Mouse (Mus musculus) left cerebral cortex, adult 6 months (tissue): ENCODE measurements around the gene Vmn1r127. TPM values are rescaled to one million over a fixed set of nuclear protein-coding genes. Genes with fewer than 3 reads are reported as not detected.

Experiments
- long read RNA-seq, 2 experiments: library from polyadenylated mRNA; unstranded; transcript quantifications; one replicate each; pipeline ENCODE4 v2.0.0; 2019 to 2020
- polyA plus RNA-seq: library from polyadenylated mRNA; unstranded; fragments of <200 nt; fragmentation: Nextera tagmentation; gene quantifications from 2 replicates; pipeline ENCODE4 v1.2.3, GENCODE M21; 2021

Vmn1r127 gene
- not detected in 2 replicates for polyA plus RNA-seq
- long read RNA-seq, experiment 1, result 0 reads
- long read RNA-seq, experiment 2, result 0 reads

GRCm38 (mm10) chr7:21319761-21320160 is at the start of gene Vmn1r127:
TSS of gene Vmn1r127 (minus strand) at chr7:21319861.

GRCm38 (mm10) chr7:21361191-21361590 is 41.5 kb upstream of the Vmn1r127 start, which contains the start of gene Vmn1r129:
TSS of gene Vmn1r129 (minus strand) at chr7:21361291.

GRCm38 (mm10) chr7:21349073-21349472 is 29.4 kb upstream of the Vmn1r127 start, which contains the start of gene Vmn1r128:
TSS of gene Vmn1r128 (plus strand) at chr7:21349373.

GRCm38 (mm10) chr7:21301367-21301766 is 18.3 kb downstream of the Vmn1r127 start, which contains the start of gene Vmn1r126:
TSS of gene Vmn1r126 (minus strand) at chr7:21301467.

GRCm38 (mm10) chr7:21271879-21272278 is 47.8 kb downstream of the Vmn1r127 start, which contains the start of gene Vmn1r125:
TSS of gene Vmn1r125 (plus strand) at chr7:21272179.

Other genes with a start within 250 kb of the Vmn1r127 start
- not detected in 2 replicates for gene Vmn1r121, start 221.3 kb downstream of the Vmn1r127 start, polyA plus RNA-seq
- gene Vmn1r122, start 185.7 kb downstream of the Vmn1r127 start, polyA plus RNA-seq, result not detected in 2 replicates
- gene Vmn1r123, start 157.7 kb downstream of the Vmn1r127 start, polyA plus RNA-seq, result not detected in 2 replicates
- not detected in 2 replicates for gene Gm5157, start 129.4 kb downstream of the Vmn1r127 start, polyA plus RNA-seq
- not detected in 2 replicates for gene Vmn1r124, start 59.2 kb downstream of the Vmn1r127 start, polyA plus RNA-seq
- not detected in 2 replicates for gene Vmn1r125, start 47.7 kb downstream of the Vmn1r127 start, polyA plus RNA-seq
- gene Vmn1r126, start 18.4 kb downstream of the Vmn1r127 start, polyA plus RNA-seq, result not detected in 2 replicates
- not detected in 2 replicates for gene Vmn1r128, start 29.5 kb upstream of the Vmn1r127 start, polyA plus RNA-seq
- not detected in 2 replicates for gene Vmn1r129, start 41.4 kb upstream of the Vmn1r127 start, polyA plus RNA-seq
- gene Gm6882, start 112.9 kb upstream of the Vmn1r127 start, polyA plus RNA-seq, result not detected in 2 replicates
- not detected in 2 replicates for gene Vmn1r130, start 191.9 kb upstream of the Vmn1r127 start, polyA plus RNA-seq
- not detected in 2 replicates for gene Vmn1r131, start 226.2 kb upstream of the Vmn1r127 start, polyA plus RNA-seq